Mouse (Mus musculus): ENCODE measurements at regions not wholly inside any gene's neighbourhood (a gene's known extent, or its start where the extent isn't known, plus 50 kb on each side); places are given as distances from the start of the nearest gene placed in this dataset.
A peak's percentile ranks its signal among the peaks of the same experiment; 100 is the strongest.
"Not testable (repeated sequence)": the region's sequence is repeated elsewhere in the genome, so short reads cannot be mapped to it uniquely, and the experiment has no call there.

GRCm38 (mm10) chr3:54545393-54545792, 147.2 kb upstream of the Supt20 start:
- no peak for DNase-seq (ENCODE audit: low read depth)

DNA sequence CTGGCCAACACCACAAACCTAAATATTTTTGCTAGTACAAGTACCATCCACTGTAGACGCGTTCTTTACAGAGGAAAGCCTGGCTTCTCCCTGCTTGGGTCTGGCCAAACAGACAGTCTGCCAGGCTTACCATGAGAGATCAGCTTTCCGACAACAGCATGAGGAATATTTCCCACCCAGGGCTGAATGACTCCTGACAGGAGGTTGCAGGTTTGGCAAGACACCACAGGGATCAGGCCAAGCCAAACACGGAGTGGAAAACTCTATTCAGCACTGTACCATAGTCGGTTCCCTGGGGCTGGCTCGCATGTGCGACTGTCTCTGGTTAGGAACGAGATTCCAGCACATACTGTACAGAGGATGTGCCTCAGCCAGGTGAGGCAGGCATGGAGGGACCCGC, 140.7 kb upstream of the Supt20 start:
- DNase-seq (ENCODE audit: low read depth) = no peak

DNA sequence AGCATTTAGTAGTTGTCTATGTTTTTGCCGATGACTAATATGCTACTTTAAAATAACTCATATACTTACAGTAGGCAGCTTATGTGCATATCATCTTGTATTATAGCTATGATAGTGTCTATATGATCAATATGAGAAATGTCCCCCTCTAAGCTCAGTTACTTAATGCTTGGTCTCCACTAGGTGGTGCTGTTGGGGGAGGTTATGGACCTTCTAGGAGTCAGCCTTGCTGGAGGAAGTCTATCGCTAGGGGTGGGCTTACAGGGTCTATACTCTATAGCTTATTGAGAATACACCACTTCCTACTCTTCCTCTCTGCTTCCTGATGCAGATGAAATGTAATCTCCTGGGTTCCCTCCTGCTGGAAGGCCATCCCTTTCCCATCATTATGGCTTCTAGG, 136.7 kb upstream of the Supt20 start:
- DNase-seq (ENCODE audit: low read depth) = peak; percentile 9

GRCm38 (mm10) chr3:54559053-54559452, 133.6 kb upstream of the Supt20 start:
- DNase-seq (ENCODE audit: low read depth) = no peak

- no peak for DNase-seq (ENCODE audit: low read depth)
Measured at GRCm38 (mm10) chr3:54559527-54559926, 133.1 kb upstream of the Supt20 start.

DNA sequence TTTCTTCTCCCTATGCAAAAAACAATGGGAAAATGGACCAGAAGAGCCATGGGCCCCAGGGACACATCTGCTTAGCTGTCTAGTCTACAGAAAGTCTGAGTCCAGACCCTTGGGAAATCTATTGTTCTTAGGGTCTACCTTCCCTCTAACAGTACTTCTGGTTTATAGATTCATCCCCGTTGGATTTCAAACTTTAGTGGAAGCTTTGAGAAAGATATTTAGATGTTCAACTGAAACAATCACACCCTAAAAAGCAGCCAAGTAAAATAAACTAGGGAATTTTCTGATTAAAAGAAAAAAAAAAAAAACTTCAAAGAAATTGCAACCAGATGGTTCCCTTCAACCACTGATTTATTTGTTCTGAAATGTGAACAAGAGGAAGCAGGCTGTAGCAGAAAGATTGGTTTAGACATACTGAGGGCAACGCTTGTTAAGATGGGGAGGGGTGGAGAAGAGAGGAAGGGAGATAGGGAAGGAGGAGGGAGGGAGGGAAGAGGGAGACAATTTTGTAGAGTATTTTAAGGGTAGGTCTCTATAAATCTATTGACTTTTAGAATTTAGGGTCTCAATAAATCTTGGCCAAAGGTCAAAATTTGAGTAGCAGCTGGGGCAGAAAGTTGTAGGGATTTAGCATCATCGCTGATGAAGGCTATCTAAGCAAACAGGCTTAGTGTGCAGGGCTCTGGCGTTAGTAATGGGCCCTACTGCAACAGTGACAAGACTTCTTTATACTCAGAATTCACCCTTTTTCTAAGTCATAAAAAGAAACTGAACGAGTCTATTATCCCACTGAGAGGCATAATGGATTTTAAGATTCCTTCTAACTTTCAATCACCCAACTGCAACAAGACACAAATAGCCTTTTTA, 132.3 kb upstream of the Supt20 start:
- DNase-seq (ENCODE audit: low read depth) = no peak

- no peak for DNase-seq (ENCODE audit: low read depth)
Measured at GRCm38 (mm10) chr3:54567329-54567728, 125.3 kb upstream of the Supt20 start.

DNA sequence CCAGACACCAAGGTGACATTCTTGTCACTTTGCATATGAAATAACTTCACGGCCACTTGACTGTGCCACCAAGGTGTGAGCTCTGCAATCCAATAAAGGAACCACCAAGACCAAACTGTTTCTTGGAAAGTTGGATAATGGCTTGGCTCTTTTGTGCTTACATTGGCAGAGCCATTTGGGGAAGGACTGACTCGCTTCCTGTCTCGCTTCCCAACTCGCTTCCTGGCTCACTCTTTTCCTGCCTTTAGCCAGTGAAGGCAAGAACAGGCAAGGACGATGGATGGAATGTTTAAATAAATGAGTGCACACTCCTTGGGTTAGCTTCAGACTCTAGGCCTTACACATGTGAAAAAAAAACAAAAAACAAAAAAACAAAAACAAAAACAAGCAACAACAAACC, 124.5 kb upstream of the Supt20 start:
- no peak for DNase-seq (ENCODE audit: low read depth)

- no peak for DNase-seq (ENCODE audit: low read depth)
Measured at GRCm38 (mm10) chr3:54570501-54570900, 122.1 kb upstream of the Supt20 start.

DNA sequence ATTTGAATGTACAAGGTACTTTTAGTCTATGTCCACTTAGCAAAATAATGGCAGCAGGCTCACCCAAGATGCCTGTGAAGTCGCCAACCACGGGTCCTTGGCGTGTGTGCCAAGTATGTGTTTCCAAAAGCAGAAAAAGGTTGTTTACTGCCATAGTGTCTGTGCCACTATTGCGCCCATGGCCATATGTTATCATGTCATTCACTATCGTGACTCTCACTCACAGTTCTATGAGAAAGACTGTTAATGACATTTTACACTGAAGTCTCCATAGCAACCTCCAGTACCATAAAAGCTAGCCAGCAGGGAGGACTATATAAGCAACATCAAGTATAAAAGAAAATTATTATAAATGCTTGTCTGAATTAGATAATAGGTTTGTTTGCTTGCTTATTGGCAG, 114.8 kb upstream of the Supt20 start:
- no peak for DNase-seq (ENCODE audit: low read depth)

GRCm38 (mm10) chr3:54579425-54579824, 113.2 kb upstream of the Supt20 start:
- no peak for DNase-seq (ENCODE audit: low read depth)

- DNase-seq (ENCODE audit: low read depth) = no peak
Measured at GRCm38 (mm10) chr3:54580339-54580738, 112.3 kb upstream of the Supt20 start.

GRCm38 (mm10) chr3:54585781-54586180, 106.8 kb upstream of the Supt20 start:
- DNase-seq (ENCODE audit: low read depth) = not testable (repeated sequence)

DNA sequence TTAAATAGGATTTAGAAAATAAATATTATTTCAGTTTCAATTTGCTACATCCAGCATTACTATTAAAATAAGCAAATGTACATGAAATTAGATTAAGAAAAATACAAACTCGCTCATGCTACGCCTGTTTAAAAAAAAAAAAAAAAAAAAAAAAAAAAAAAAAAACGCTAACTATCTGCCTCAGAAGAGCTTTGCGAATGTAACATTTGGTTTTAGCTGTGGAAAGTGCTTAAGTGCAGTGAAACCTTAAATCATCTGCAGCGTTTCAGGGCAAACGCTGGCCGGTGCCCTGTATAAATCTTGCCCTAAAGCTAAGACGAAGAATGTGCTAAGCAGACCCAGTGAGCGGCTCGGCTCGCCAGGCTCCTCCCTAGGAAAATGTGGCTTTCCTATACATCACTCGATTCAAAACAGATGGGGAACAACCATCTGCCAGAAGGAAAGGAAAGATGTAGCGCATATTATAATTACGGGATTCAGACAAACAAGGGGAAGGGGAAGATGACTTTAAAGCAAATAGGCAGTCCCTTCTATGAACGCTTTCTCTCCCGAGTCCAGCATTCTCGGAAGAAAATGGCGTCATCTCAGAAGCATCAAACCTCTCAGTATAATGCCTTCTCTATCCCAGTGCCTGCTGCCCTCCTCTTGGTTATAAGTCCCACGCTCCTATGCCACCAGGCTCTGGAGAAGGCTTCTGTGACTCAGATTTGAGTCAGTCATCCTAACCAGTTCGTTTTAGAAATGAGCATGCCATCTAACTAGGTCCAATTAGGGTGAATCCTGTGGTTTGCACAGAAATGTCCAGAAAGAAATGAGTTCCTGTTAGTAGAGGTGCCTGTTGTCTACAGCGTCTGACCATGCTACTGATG, 105.2 kb upstream of the Supt20 start:
- DNase-seq (ENCODE audit: low read depth) = no peak

- DNase-seq (ENCODE audit: low read depth) = no peak
Measured at GRCm38 (mm10) chr3:54588198-54588597, 104.4 kb upstream of the Supt20 start.

- DNase-seq (ENCODE audit: low read depth) = no peak
Measured at GRCm38 (mm10) chr3:54589976-54590375, 102.6 kb upstream of the Supt20 start.

GRCm38 (mm10) chr3:54591160-54591559, 101.4 kb upstream of the Supt20 start:
- DNase-seq (ENCODE audit: low read depth) = no peak

DNA sequence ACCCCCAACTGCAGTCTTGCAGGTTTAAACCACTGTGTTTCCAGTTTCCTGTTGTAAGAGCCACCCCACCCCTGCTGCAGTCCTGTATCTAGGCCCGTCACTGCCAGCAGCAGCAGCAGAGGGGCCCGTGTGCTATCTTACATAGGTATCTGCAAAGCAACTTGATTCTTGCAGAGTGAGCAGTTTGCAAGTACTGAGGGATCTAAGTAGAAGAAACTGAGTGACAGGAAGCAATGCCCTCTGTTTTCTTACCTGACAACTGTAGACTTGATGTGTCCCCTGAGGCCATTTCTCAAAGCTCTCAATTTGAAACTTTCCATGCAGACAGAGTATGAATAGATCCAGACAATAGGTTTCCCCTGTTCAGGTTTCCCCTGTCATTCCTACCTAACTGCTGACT, 100.5 kb upstream of the Supt20 start:
- DNase-seq (ENCODE audit: low read depth) = no peak

DNA sequence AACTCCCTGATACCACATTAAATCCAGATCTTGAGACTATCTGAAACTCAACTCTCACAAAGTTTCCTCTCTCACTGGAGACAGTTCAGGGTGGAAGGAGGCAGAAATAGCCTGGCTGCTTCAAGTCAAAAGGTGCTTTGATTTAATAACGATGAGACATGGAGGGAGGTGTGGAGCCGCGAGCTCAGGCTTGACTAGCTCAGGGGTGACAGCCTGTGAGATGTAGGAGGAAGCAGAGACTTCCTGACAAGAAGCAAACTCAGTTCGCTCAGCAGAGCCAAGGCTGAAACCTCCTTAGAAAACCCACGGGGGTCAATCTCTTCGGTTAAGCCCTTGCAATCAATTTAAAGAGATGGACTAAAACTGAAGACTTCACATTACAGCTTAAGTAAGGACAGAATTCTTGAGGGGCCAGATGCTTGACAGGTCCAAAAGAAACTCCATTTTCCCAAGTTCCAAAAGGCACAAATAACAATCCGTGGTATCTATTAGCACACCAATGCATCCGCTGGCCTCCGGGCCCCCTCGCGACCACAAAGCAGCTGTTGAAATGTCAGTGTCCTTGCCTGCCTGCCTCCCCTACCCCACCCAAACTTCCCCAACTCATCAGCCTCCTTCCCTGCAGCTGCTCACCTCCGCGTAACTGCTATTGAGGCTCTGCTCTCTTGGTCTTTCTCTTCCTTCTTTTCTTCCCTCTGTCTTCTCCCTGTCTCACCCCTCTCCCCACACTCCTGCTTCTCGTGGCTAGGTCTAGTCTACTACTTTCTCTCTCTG, 99.8 kb upstream of the Supt20 start:
- DNase-seq (ENCODE audit: low read depth) = no peak

GRCm38 (mm10) chr3:54595193-54595592, 97.4 kb upstream of the Supt20 start:
- no peak for DNase-seq (ENCODE audit: low read depth)

- no peak for DNase-seq (ENCODE audit: low read depth)
Measured at GRCm38 (mm10) chr3:54597326-54598274, 95.0 kb upstream of the Supt20 start.

Data from c-Kit-positive CD71-positive TER-119-negative erythroid progenitor cells, embryonic 14.5 days (primary cell).